27 mouse cellular contexts compared by ENCODE assay signal in genomic region chr5:119171626-119172025, GRCm38 (mm10).
"Had no signal": no experiment of that assay in that cellular context is flagged by ENCODE, and none has a peak within 500 bp of the region (broad histone marks: within the 10 kb centered on the region; RNA-seq: fewer than 3 reads in every experiment).

No protein-coding gene starts in this region.

- H3K9me3 ChIP-seq: heart, embryonic 13.5 days; heart, embryonic 15.5 days; hindbrain, embryonic 10.5 days; hindbrain, embryonic 12.5 days; intestine, embryonic 15.5 days; kidney, embryonic 15.5 days; limb, embryonic 10.5 days; limb, embryonic 12.5 days; liver, embryonic 15.5 days had no signal

- H3K9ac ChIP-seq: heart, embryonic 13.5 days; heart, embryonic 15.5 days; hindbrain, embryonic 12.5 days; hindbrain, embryonic 14.5 days; intestine, embryonic 15.5 days; kidney, embryonic 15.5 days; limb, embryonic 12.5 days; liver, embryonic 13.5 days; liver, embryonic 15.5 days had no signal

- H3K27me3 ChIP-seq: heart, embryonic 13.5 days; heart, embryonic 15.5 days; hindbrain, embryonic 12.5 days; intestine, embryonic 15.5 days; kidney, embryonic 15.5 days; liver, embryonic 13.5 days; liver, embryonic 15.5 days had no signal

- DNase-seq: gastrocnemius, adult 2 months; gastrocnemius, postnatal 10 days; gastrocnemius, postnatal 25 days; kidney, adult 18-20 months; kidney, adult 9 months; kidney, postnatal 14 days; liver; liver, embryonic 13.5 days had no signal

- H3K4me2 ChIP-seq: heart, embryonic 11.5 days; heart, embryonic 13.5 days; heart, embryonic 15.5 days; hindbrain, embryonic 12.5 days; hindbrain, embryonic 14.5 days; intestine, embryonic 15.5 days; kidney, embryonic 15.5 days; limb, embryonic 12.5 days; liver, embryonic 11.5 days; liver, embryonic 13.5 days; liver, embryonic 15.5 days had no signal

- H3K4me3 ChIP-seq: gastrocnemius, adult 2 months; heart, adult 2 months; heart, embryonic 13.5 days; heart, embryonic 15.5 days; hindbrain, embryonic 10.5 days; hindbrain, embryonic 12.5 days; intestine, embryonic 15.5 days; kidney, embryonic 15.5 days; layer of hippocampus, adult 2 months; left cerebral cortex, adult 2 months; limb, embryonic 10.5 days; limb, embryonic 12.5 days; liver, embryonic 13.5 days; liver, embryonic 15.5 days had no signal

- H3K36me3 ChIP-seq: heart, embryonic 13.5 days; heart, embryonic 15.5 days; hindbrain, embryonic 10.5 days; hindbrain, embryonic 12.5 days; intestine, embryonic 15.5 days; kidney, embryonic 15.5 days; limb, embryonic 10.5 days; limb, embryonic 12.5 days; liver, embryonic 13.5 days; liver, embryonic 15.5 days had no signal

- ATAC-seq: hindbrain, embryonic 16.5 days; inflammation-experienced regulatory T-cells, adult 6 months; intestine, embryonic 15.5 days; intestine, postnatal 0 days had no signal

- H3K4me1 ChIP-seq: heart, embryonic 15.5 days; hindbrain, embryonic 10.5 days; hindbrain, embryonic 12.5 days; intestine, embryonic 15.5 days; kidney, embryonic 15.5 days; liver, embryonic 13.5 days; liver, embryonic 15.5 days had no signal

- H3K27ac ChIP-seq: gastrocnemius, adult 2 months; heart, adult 2 months; heart, embryonic 13.5 days; heart, embryonic 15.5 days; hindbrain, embryonic 10.5 days; hindbrain, embryonic 12.5 days; hindbrain, embryonic 14.5 days; intestine, embryonic 15.5 days; kidney, embryonic 15.5 days; kidney, postnatal 0 days; layer of hippocampus, adult 2 months; left cerebral cortex, adult 2 months; limb, embryonic 10.5 days; limb, embryonic 12.5 days; liver, embryonic 13.5 days; liver, embryonic 15.5 days had no signal
